Mouse (Mus musculus): ENCODE measurements at regions not wholly inside any gene's neighbourhood (a gene's known extent, or its start where the extent isn't known, plus 50 kb on each side); places are given as distances from the start of the nearest gene placed in this dataset.

DNA sequence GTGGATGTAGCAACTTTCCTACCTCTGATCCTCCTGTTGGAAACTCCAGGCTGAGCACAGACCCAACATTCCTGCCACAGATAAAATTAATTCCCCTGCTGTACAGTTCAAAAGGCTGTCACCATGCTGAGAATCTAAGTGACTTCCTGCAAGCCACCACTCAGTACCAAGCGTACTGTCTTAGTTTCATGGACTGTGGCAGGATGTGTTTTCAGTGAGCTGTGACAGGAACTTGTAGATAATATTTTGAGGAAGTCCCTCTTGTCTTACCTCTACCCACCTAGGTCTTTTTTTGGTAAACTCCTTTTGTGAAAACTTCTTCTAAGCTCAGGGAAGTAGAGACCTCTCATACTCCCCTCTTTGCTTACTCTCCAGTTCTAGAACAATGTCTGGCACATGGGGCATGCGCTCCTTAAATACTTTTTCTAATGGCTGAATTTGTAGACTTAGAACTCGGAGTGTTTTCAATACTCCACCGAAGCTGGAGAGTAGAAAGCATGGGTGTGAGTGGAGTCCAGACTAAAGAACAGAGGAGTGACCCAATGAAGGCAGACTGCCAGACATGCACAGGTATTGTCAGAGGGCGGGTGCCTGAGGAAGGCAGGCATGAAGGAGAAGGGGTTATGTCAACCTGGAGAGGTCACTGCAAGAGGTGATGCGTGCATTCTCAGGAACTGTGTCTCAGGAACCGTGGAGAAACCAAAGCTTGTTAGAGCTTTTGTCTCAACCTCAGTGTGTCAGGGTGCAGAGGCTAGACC is 53.7 kb upstream of the Atp1b1 start:
- TF ChIP-seq CTCF (IDR thresholded peaks at IDR 0.05; ENCODE audit: extremely low read depth, insufficient read length, insufficient replicate concordance, low read depth, low read length) (no peak), POLR2A (IDR thresholded peaks at IDR 0.05; ENCODE audit: low read depth, low read length) (no peak)
- Histone ChIP-seq H3K4me1 (ENCODE audit: control insufficient read depth, insufficient read depth, insufficient read length, low read length) (no peaks in the 10 kb centered on the region), H3K27ac (ENCODE audit: insufficient read depth, low read depth, low read length) (no peak overlapping the region), H3K36me3 (ENCODE audit: control insufficient read depth, insufficient read depth, low read length) (no peaks in the 10 kb centered on the region), H3K4me3 (ENCODE audit: low read depth, low read length) (no peak overlapping the region), H3K27me3 (ENCODE audit: control insufficient read depth, insufficient read depth, low read length) (no peaks in the 10 kb centered on the region)
- 77% methylated on average over 7 of the region's 7 CpGs for WGBS

DNA sequence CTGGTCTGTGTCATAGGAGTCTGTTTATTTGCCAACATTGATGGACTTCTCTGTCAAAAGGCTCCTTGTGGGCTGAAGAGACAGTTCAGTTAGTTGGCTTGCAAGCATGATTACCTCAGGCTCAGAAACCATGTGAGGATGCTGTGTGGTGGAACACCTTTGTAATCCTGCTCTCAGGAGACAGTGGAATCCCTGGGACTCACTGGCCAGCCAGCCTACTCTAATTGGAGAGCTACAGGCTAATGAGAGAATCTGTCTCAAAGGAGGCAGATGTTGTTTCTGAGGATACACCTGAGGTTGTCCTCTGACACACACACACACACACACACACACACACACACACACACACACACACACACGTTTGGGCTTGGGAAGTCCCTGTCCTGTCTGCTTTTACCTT is 51.1 kb upstream of the Atp1b1 start:
- H3K36me3 ChIP-seq (ENCODE audit: control insufficient read depth, insufficient read depth, low read length): no peaks in the 10 kb centered on the region

DNA sequence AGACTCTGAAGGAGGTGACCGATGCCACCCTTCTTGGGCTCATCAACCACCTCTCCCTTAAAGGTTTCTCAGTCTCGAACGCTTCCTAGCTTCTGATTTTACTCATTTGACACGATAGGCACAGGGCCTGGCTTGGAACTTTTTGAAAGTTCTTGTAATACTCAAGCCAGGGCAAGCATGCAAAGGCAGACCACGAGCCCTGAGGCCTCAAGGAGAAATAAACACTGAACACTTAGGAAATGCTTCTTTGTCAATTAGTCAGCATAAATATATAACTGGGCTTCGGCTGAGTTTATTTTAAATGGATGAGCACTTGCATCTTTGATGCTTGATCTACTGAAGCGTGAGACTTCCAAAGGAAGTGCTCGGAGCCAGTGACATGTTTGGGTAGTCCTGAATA is 50.4 kb upstream of the Atp1b1 start:
- Histone ChIP-seq H3K4me3 (ENCODE audit: low read depth, low read length) (no peak overlapping the region), H3K36me3 (ENCODE audit: control insufficient read depth, insufficient read depth, low read length) (no peaks in the 10 kb centered on the region), H3K27ac (ENCODE audit: insufficient read depth, low read depth, low read length) (no peak overlapping the region), H3K4me1 (ENCODE audit: control insufficient read depth, insufficient read depth, insufficient read length, low read length) (no peaks in the 10 kb centered on the region), H3K27me3 (ENCODE audit: control insufficient read depth, insufficient read depth, low read length) (no peaks in the 10 kb centered on the region)
- 86% methylated on average over 8 of the region's 8 CpGs for WGBS
- TF ChIP-seq POLR2A (IDR thresholded peaks at IDR 0.05; ENCODE audit: low read depth, low read length) (no peak), CTCF (IDR thresholded peaks at IDR 0.05; ENCODE audit: extremely low read depth, insufficient read length, insufficient replicate concordance, low read depth, low read length) (no peak)

More for the DNA sequence above, 51.1 kb upstream of the Atp1b1 start:
- TF ChIP-seq POLR2A (IDR thresholded peaks at IDR 0.05; ENCODE audit: low read depth, low read length): no peak
- TF ChIP-seq CTCF (IDR thresholded peaks at IDR 0.05; ENCODE audit: extremely low read depth, insufficient read length, insufficient replicate concordance, low read depth, low read length): no peak
- 70% methylated on average over 1 of the region's 1 CpGs for WGBS
- Histone ChIP-seq H3K4me1 (ENCODE audit: control insufficient read depth, insufficient read depth, insufficient read length, low read length) (no peaks in the 10 kb centered on the region), H3K27ac (ENCODE audit: insufficient read depth, low read depth, low read length) (no peak overlapping the region), H3K27me3 (ENCODE audit: control insufficient read depth, insufficient read depth, low read length) (no peaks in the 10 kb centered on the region), H3K4me3 (ENCODE audit: low read depth, low read length) (no peak overlapping the region)

DNA sequence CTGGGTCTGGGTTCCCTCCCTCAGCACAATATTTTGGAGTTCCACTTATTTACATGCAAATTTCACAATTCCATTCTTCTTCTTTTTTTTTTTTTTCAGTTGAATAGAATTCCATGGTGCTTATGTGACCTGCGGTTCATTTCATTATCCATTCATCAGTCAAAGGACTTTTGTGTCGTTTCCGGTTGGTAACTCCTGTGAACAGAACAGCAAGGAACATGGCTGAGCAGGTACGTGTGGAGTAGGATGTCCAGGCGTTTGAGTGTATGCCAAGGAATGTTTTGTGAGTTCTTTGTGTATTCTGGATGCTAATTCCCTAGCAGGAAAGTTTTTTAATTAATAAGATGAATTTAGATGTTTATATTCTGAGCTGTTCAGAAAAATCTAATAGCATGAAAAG is 50.0 kb upstream of the Atp1b1 start:
- Histone ChIP-seq H3K4me3 (ENCODE audit: low read depth, low read length) (no peak overlapping the region), H3K27ac (ENCODE audit: insufficient read depth, low read depth, low read length) (no peak overlapping the region), H3K36me3 (ENCODE audit: control insufficient read depth, insufficient read depth, low read length) (no peaks in the 10 kb centered on the region), H3K27me3 (ENCODE audit: control insufficient read depth, insufficient read depth, low read length) (no peaks in the 10 kb centered on the region), H3K4me1 (ENCODE audit: control insufficient read depth, insufficient read depth, insufficient read length, low read length) (no peaks in the 10 kb centered on the region)
- 76% methylated on average over 5 of the region's 5 CpGs for WGBS
- TF ChIP-seq CTCF (IDR thresholded peaks at IDR 0.05; ENCODE audit: extremely low read depth, insufficient read length, insufficient replicate concordance, low read depth, low read length) (no peak), POLR2A (IDR thresholded peaks at IDR 0.05; ENCODE audit: low read depth, low read length) (no peak)
